Mouse (Mus musculus) stomach, postnatal 0 days (tissue): ENCODE data around the gene BC003965.

ENCODE experiments used
- CTCF ChIP-seq: IDR thresholded peaks from 2 replicates; pipeline ENCODE4 v1.5.1; 2016; ENCODE audit warnings: antibody characterized with exemption, low read depth, mild to moderate bottlenecking, moderate library complexity
- EP300 ChIP-seq: optimal IDR thresholded peaks from 2 replicates; pipeline ENCODE3; 2016; ENCODE audit warnings: antibody characterized with exemption

- no peak for TF ChIP-seq CTCF
- no peak for TF ChIP-seq EP300
Measured at GRCm38 (mm10) chr17:25230700-25231099, 46.3 kb downstream of the BC003965 start.
